Mouse (Mus musculus) stomach, embryonic 16.5 days (tissue): Measurements from ENCODE around the gene Arid2. TPM values are rescaled to one million over a fixed set of nuclear protein-coding genes. Genes with fewer than 3 reads are reported as not detected.

Experiments
- ATAC-seq: fragments of 200-750 bp; cut with Nextera tagmentation; 2 replicates; pipeline ENCODE4 v1.8.0; 2017; ENCODE audit warnings: moderate number of reproducible peaks, moderate TSS enrichment; ENCODE audit not compliant: insufficient read depth, low FRiP score
- H3K27ac ChIP-seq: fragments of 300-500 bp; sonication (generic); 2 replicates; pipeline ENCODE4 v1.5.1; 2014; ENCODE audit warnings: low read length
- H3K27me3 ChIP-seq: fragments of 300-500 bp; sonication (generic); 2 replicates; pipeline ENCODE4 v1.6.1; 2014; ENCODE audit warnings: low read length, control low read depth, mixed read lengths; ENCODE audit not compliant: control insufficient read depth, insufficient read depth
- H3K36me3 ChIP-seq: fragments of 300-500 bp; sonication (generic); 2 replicates; pipeline ENCODE4 v1.6.1; 2014; ENCODE audit warnings: low read length; ENCODE audit not compliant: control insufficient read depth, insufficient read depth
- H3K4me1 ChIP-seq: fragments of 300-500 bp; sonication (generic); 2 replicates; pipeline ENCODE4 v1.6.1; 2014; ENCODE audit warnings: low read length, control low read depth, mixed read lengths; ENCODE audit not compliant: control insufficient read depth, insufficient read depth
- H3K4me2 ChIP-seq: fragments of 300-500 bp; sonication (generic); 2 replicates; pipeline ENCODE4 v1.6.1; 2014; ENCODE audit warnings: low read depth, low read length, mixed read lengths
- H3K4me3 ChIP-seq: fragments of 300-500 bp; sonication (generic); replicated peaks from 2 replicates; pipeline ENCODE4 v1.5.1; 2014; ENCODE audit warnings: mild to moderate bottlenecking, low read length
- H3K9ac ChIP-seq: fragments of 300-500 bp; sonication (generic); 2 replicates; pipeline ENCODE4 v1.6.1; 2014; ENCODE audit warnings: low read length
- H3K9me3 ChIP-seq: fragments of 300-500 bp; sonication (generic); replicated peaks from 2 replicates; pipeline ENCODE4 v1.6.1; 2016; ENCODE audit warnings: low read length, control low read depth; ENCODE audit not compliant: control insufficient read depth
- WGBS: fragments of 180-500 bp; shearing (Covaris S2); extraction: QIAGEN DNeasy Blood & Tissue Kit; methylation state at CpG from one replicate; pipeline ENCODE4 v1.1.7; 2014; 5-methylcytosine and 5-hydroxymethylcytosine counted together
- microRNA-seq: library from miRNA; unstranded; fragments of <30 nt; microRNA quantifications from one replicate; pipeline ENCODE4, GENCODE M21; 2016
- polyA plus RNA-seq: library from polyadenylated mRNA; unstranded; fragments of >200 nt; fragmentation: Nextera tagmentation; extraction: Ambion mirVana; gene quantifications from 2 replicates; pipeline ENCODE4 v1.2.1, GENCODE M21; 2015

Gene Arid2
- polyA plus RNA-seq, 1 experiment from 2014 or later, result 19.7 TPM

DNA sequence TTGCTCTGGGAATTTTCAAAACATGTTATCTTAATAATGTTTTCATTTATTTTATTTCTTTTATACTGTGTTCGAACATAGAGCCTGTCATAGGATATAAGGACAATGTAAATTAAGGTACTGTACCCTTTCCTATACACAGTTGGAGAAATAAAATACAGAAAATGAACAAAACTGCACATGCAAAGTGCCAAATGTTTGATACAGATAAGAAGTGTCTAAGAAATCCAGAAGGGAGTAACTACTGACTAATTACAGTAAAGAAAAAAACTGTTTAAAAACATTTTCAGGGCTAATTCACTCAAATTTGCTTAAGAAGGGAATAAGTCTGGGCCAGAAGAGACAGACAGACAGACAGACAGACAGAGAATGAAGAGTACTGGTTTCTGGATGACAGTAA, 166.0 kb downstream of the Arid2 start:
- no peak overlapping the region for H3K27ac ChIP-seq
- H3K9me3 ChIP-seq, result no peaks in the 10 kb centered on the region
- WGBS, result 78% methylated on average over 1 of the region's 1 CpGs
- H3K4me2 ChIP-seq, result no peak overlapping the region
- no peak overlapping the region for H3K9ac ChIP-seq
- H3K27me3 ChIP-seq, result no peaks in the 10 kb centered on the region
- ATAC-seq, result no peak
- H3K4me3 ChIP-seq, result no peak overlapping the region
- H3K36me3 ChIP-seq, result peaks cover 3% of the 10 kb centered on the region; the same call in 1 of the 2 replicates
- H3K4me1 ChIP-seq, result peaks cover 18% of the 10 kb centered on the region

Small RNA genes within 50 kb of the gene (microRNA-seq; reads per million reads assigned to microRNA genes)
- not detected for gene Gm25397

Other genes with a start within 250 kb of the Arid2 start
- gene Scaf11, start 173.3 kb downstream of the Arid2 start, polyA plus RNA-seq, result 70.1 and 73.0 TPM in 2 replicates